Mouse (Mus musculus) CD4-positive naive resting alpha-beta T cell, adult 76 days (primary cell): ENCODE measurements around the gene Sh2d1b2. TPM values are rescaled to one million over a fixed set of nuclear protein-coding genes. Genes with fewer than 3 reads are reported as not detected.

ENCODE experiments used
- total RNA-seq: library from RNA; stranded (reverse); gene quantifications from one replicate; pipeline ENCODE4 v1.2.4, GENCODE M21; 2023

Sh2d1b2 gene
- not detected for total RNA-seq

GRCm38 (mm10) chr1:170232688-170233087, at the start of gene Sh2d1b2:
Gene Sh2d1b2, plus strand, starts transcription at chr1:170232749.

GRCm38 (mm10) chr1:170214757-170215522, 17.6 kb upstream of the Sh2d1b2 start, which contains the start of gene Uhmk1:
Gene Uhmk1, minus strand, starts transcription at chr1:170215397.

DNA sequence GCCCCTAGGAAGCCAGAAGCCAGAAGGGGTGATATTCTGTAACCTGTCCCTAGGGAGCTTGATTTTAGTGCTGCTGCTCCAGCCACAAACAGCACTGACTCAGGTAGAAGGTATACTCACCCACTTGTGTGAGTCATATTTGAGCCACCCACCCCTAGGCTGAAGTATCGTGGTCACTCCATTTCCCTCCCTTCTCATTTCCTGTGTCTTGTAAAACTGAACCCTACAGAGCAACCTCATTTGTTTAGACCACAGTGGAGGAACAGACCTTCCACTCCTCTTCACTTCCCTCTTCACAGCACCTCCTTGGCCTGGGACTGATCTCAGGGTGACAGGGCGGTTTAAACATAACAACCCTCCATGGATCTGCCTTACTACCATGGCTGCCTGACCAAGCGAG, 44.5 kb downstream of the Sh2d1b2 start, which contains the start of gene Sh2d1b1:
Sh2d1b1 (plus strand) TSS at position 305 of the 400 bp plus-strand sequence.

Other genes starting within 250 kb of the Sh2d1b2 start
- not detected for gene Ddr2, start 122.0 kb upstream of the Sh2d1b2 start, total RNA-seq
- 43.7 TPM for gene Uap1, start 57.8 kb upstream of the Sh2d1b2 start, total RNA-seq
- gene Uhmk1, start 17.4 kb upstream of the Sh2d1b2 start, total RNA-seq: 54.6 TPM
- 0.64 TPM for gene Sh2d1b1, start 44.6 kb downstream of the Sh2d1b2 start, total RNA-seq
- gene Gm7694, start 73.6 kb downstream of the Sh2d1b2 start, total RNA-seq: not detected
- not detected for gene Spata46, start 76.1 kb downstream of the Sh2d1b2 start, total RNA-seq